16 mouse cellular contexts compared by ENCODE assay signal in genomic region chr1:77267311-77268003, GRCm38 (mm10).
DNase-seq lines count a peak whose midpoint lies in the region; ATAC-seq and TF ChIP-seq lines count a peak whose summit lies in the region.
"Had no signal": no experiment of that assay in that cellular context is flagged by ENCODE, and none has a peak within 500 bp of the region (broad histone marks: within the 10 kb centered on the region; RNA-seq: fewer than 3 reads in every experiment).

No protein-coding gene starts in this region.

- no peak overlapping the region for H3K27ac ChIP-seq in midbrain, embryonic 11.5 days (ENCODE audit: low read depth, low read length)
- no peak overlapping the region for H3K27ac ChIP-seq in midbrain, embryonic 10.5 days (replicated peaks)
- no peak overlapping the region for H3K27ac ChIP-seq in kidney, adult 2 months (ENCODE audit: insufficient read depth, low read depth, low read length)
- H3K27ac ChIP-seq: embryonic facial prominence, embryonic 10.5 days; limb, embryonic 12.5 days; lung, embryonic 15.5 days had no signal

- no peak for TF ChIP-seq POLR2A in kidney, adult 2 months (IDR thresholded peaks at IDR 0.05; ENCODE audit: low read depth, low read length)

- H3K4me2 ChIP-seq in midbrain, embryonic 11.5 days: no peak overlapping the region
- H3K4me2 ChIP-seq: limb, embryonic 12.5 days; lung, embryonic 15.5 days had no signal

- WGBS in midbrain, embryonic 11.5 days: 91% methylated on average over 4 of the region's 4 CpGs
- 86% methylated on average over 4 of the region's 4 CpGs for WGBS in midbrain, embryonic 10.5 days
- WGBS in kidney, adult 2 months: 65% methylated on average over 4 of the region's 4 CpGs

- no peaks in the 10 kb centered on the region for H3K27me3 ChIP-seq in midbrain, embryonic 11.5 days (ENCODE audit: control insufficient read depth, insufficient read depth, low read length)
- H3K27me3 ChIP-seq in midbrain, embryonic 10.5 days (ENCODE audit: low read depth, poor library complexity, severe bottlenecking): no peaks in the 10 kb centered on the region
- H3K27me3 ChIP-seq in kidney, adult 2 months (replicated peaks; ENCODE audit: control insufficient read depth, insufficient read depth, low read length): no peaks in the 10 kb centered on the region
- H3K27me3 ChIP-seq: limb, embryonic 12.5 days; lung, embryonic 15.5 days had no signal

- no peak for ATAC-seq in midbrain, embryonic 11.5 days (ENCODE audit: low FRiP score)

- TF ChIP-seq CTCF in kidney, adult 2 months (conservative IDR thresholded peaks at IDR 0.05; ENCODE audit: insufficient read depth, insufficient read length, low read depth, low read length): no peak

- H3K9ac ChIP-seq in midbrain, embryonic 11.5 days (ENCODE audit: low read length): no peak overlapping the region
- H3K9ac ChIP-seq: limb, embryonic 12.5 days; lung, embryonic 15.5 days had no signal

- no peaks in the 10 kb centered on the region for H3K9me3 ChIP-seq in midbrain, embryonic 11.5 days (ENCODE audit: control insufficient read depth, low read length)
- no peaks in the 10 kb centered on the region for H3K9me3 ChIP-seq in midbrain, embryonic 10.5 days (replicated peaks)
- H3K9me3 ChIP-seq: embryonic facial prominence, embryonic 10.5 days; limb, embryonic 12.5 days; lung, embryonic 15.5 days had no signal

- no peaks in the 10 kb centered on the region for H3K4me1 ChIP-seq in midbrain, embryonic 11.5 days (ENCODE audit: control insufficient read depth, insufficient read depth, low read length)
- H3K4me1 ChIP-seq in midbrain, embryonic 10.5 days: no peaks in the 10 kb centered on the region
- no peaks in the 10 kb centered on the region; the same call in 1 of the 2 replicates for H3K4me1 ChIP-seq in kidney, adult 2 months (ENCODE audit: control insufficient read depth, insufficient read depth, low read length)
- H3K4me1 ChIP-seq: lung, embryonic 15.5 days had no signal

- H3K36me3 ChIP-seq in midbrain, embryonic 11.5 days (ENCODE audit: control insufficient read depth, insufficient read depth, low read length): no peaks in the 10 kb centered on the region
- H3K36me3 ChIP-seq in midbrain, embryonic 10.5 days: no peaks in the 10 kb centered on the region
- H3K36me3 ChIP-seq in kidney, adult 2 months (ENCODE audit: control insufficient read depth, insufficient read depth, low read length): no peaks in the 10 kb centered on the region
- H3K36me3 ChIP-seq: embryonic facial prominence, embryonic 10.5 days; limb, embryonic 12.5 days; lung, embryonic 15.5 days had no signal

- peak; percentile 14 for DNase-seq in midbrain, embryonic 11.5 days (ENCODE audit: low spot score, missing footprints)
- DNase-seq in midbrain, embryonic 10.5 days (ENCODE audit: low spot score): no peak
- DNase-seq in kidney, adult 2 months: peak; percentile 51
- peak; percentile 14 for DNase-seq in kidney, postnatal 10 days
- DNase-seq in right cerebral cortex, postnatal 10 days (ENCODE audit: low spot score in 2 of 2): no peak
- DNase-seq in cerebellum, postnatal 36 days: no peak
- no peak for DNase-seq in thymus, postnatal 14 days
- DNase-seq: adrenal gland, postnatal 36 days; B cell, adult 2 months; cerebellum, adult 11-12 months; gastrocnemius, postnatal 10 days; heart, adult 18-20 months; lung, postnatal 4 days had no signal

- no peak overlapping the region for H3K4me3 ChIP-seq in midbrain, embryonic 11.5 days (ENCODE audit: low read depth, low read length)
- H3K4me3 ChIP-seq in midbrain, embryonic 10.5 days: no peak overlapping the region
- H3K4me3 ChIP-seq in kidney, adult 2 months (ENCODE audit: insufficient read depth, low read depth, low read length): no peak overlapping the region
- H3K4me3 ChIP-seq: embryonic facial prominence, embryonic 10.5 days; limb, embryonic 12.5 days; lung, embryonic 15.5 days had no signal

Comparison
In these comparisons a context has a peak if more than half of its experiments do, and no peak if none do; other contexts are left out.
1. DNase-seq: peak in midbrain, embryonic 11.5 days (single experiment), kidney, adult 2 months (single experiment) and kidney, postnatal 10 days (single experiment); none in midbrain, embryonic 10.5 days (single experiment), right cerebral cortex, postnatal 10 days (0 of 2), cerebellum, postnatal 36 days (0 of 2) and thymus, postnatal 14 days (single experiment).